Mouse (Mus musculus) heart, postnatal 0 days (tissue): ENCODE measurements around the gene Acsf2. TPM values are rescaled to one million over a fixed set of nuclear protein-coding genes. Genes with fewer than 3 reads are reported as not detected.

Experiments used
- ATAC-seq: fragments of 200-750 bp; cut with Nextera tagmentation; 2 replicates; pipeline ENCODE4 v1.8.0; 2017; ENCODE audit warnings: low read depth, moderate number of reproducible peaks, moderate library complexity; ENCODE audit not compliant: insufficient read depth
- DNase-seq: peaks from one replicate; pipeline ENCODE4 v3.0.0-alpha.2; 2016; ENCODE audit warnings: low spot score
- H3K27ac ChIP-seq: fragments of 300-500 bp; sonication (generic); 2 replicates; pipeline ENCODE4 v1.5.1; 2014; ENCODE audit warnings: low read depth, mild to moderate bottlenecking
- H3K27me3 ChIP-seq: fragments of 300-500 bp; sonication (generic); 2 replicates; pipeline ENCODE4 v1.6.1; 2014; ENCODE audit warnings: low read length, mixed read lengths; ENCODE audit not compliant: control insufficient read depth, insufficient read depth
- H3K36me3 ChIP-seq: fragments of 300-500 bp; sonication (generic); replicated peaks from 2 replicates; pipeline ENCODE4 v1.6.1; 2014; ENCODE audit warnings: low read length, mixed read lengths; ENCODE audit not compliant: control insufficient read depth, insufficient read depth
- H3K4me1 ChIP-seq: fragments of 300-500 bp; sonication (generic); 2 replicates; pipeline ENCODE4 v1.6.1; 2014; ENCODE audit warnings: antibody characterized with exemption; ENCODE audit not compliant: control insufficient read depth, insufficient read depth
- H3K4me2 ChIP-seq: fragments of 300-500 bp; sonication (generic); 2 replicates; pipeline ENCODE4 v1.6.1; 2014; ENCODE audit warnings: low read depth, mild to moderate bottlenecking, low read length, moderate library complexity
- H3K4me3 ChIP-seq: fragments of 300-500 bp; sonication (generic); 2 replicates; pipeline ENCODE4 v1.5.1; 2014; ENCODE audit warnings: low read depth, low read length
- H3K9ac ChIP-seq: fragments of 300-500 bp; sonication (generic); replicated peaks from 2 replicates; pipeline ENCODE4 v1.6.1; 2014; ENCODE audit warnings: low read depth, low read length, mixed read lengths
- H3K9me3 ChIP-seq: fragments of 300-500 bp; sonication (generic); replicated peaks from 2 replicates; pipeline ENCODE4 v1.6.1; 2016; ENCODE audit warnings: low read length; ENCODE audit not compliant: control insufficient read depth
- CTCF ChIP-seq: IDR thresholded peaks from 2 replicates; pipeline ENCODE4 v1.5.1; 2016; ENCODE audit warnings: antibody characterized with exemption, control low read depth, low read depth
- EP300 ChIP-seq: IDR thresholded peaks from 2 replicates; pipeline ENCODE4 v1.6.1; 2016; ENCODE audit warnings: antibody characterized with exemption, low read depth
- WGBS: fragments of 180-500 bp; shearing (Covaris S2); extraction: QIAGEN DNeasy Blood & Tissue Kit; methylation state at CpG from one replicate; pipeline ENCODE4 v1.1.7; 2014; 5-methylcytosine and 5-hydroxymethylcytosine counted together
- polyA plus RNA-seq: library from polyadenylated mRNA; unstranded; fragments of >200 nt; fragmentation: Nextera tagmentation; extraction: Ambion mirVana; gene quantifications from 2 replicates; pipeline ENCODE4 v1.2.1, GENCODE M21; 2015
- total RNA-seq: library from RNA; depleted of rRNA; stranded (reverse); fragments of >200 nt; gene quantifications from 2 replicates; pipeline ENCODE4 v1.2.3, GENCODE M21; 2014; ENCODE audit warnings: low replicate concordance

The Acsf2 gene
- total and polyA plus RNA-seq, 2 experiments from 2014 or later: 2.6 to 6.6 TPM

DNA sequence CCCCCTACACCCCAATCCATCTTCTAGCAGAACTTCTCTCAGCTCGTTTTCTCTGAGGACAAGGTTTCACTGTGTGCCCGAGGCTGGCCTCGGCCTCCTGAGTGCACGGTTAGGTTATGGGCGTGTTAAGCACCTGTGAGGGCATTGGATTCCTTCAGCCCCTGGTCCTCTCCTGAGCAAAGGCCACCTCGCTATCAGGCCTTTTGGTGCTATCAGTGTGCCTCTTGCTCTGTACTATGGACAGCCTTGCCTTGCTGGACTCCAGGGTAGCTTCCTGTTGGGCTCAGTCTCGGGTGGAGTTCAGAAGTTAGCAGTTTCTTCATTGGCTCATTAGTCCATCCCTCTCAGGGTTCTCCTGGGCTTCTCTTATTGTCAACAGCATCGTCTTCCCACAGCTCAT, 31.3 kb upstream of the Acsf2 start:
- Histone ChIP-seq H3K27ac (no peak overlapping the region), H3K27me3 (no peaks in the 10 kb centered on the region), H3K36me3 (peaks cover 61% of the 10 kb centered on the region), H3K4me3 (no peak overlapping the region), H3K9me3 (no peaks in the 10 kb centered on the region), H3K4me2 (no peak overlapping the region), H3K4me1 (peaks cover 6% of the 10 kb centered on the region), H3K9ac (no peak overlapping the region)
- DNase-seq (no peak), ATAC-seq (no peak)
- TF ChIP-seq CTCF (no peak), EP300 (no peak)
- 86% methylated on average over 8 of the region's 8 CpGs for WGBS

DNA sequence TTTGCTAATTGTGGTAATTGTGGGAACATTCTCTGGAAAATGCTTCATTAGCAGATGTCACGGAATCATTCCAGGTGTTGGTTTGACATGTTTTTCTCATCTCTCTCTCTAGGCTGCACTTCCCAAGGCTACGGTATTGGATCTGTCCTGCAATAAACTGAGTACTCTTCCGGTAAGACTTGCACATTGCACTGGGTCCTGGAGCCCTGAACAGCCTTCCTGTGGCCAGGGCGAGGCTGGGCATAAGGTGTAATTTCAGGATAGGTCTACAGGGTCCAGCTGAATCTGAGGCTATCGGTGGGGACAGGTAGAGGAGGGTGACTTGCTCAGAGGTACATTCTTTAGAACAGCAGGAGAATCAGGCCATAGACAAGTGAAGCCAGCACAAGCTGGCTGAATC, 30.3 kb upstream of the Acsf2 start:
- H3K4me2 ChIP-seq: no peak overlapping the region
- peaks cover 6% of the 10 kb centered on the region for H3K4me1 ChIP-seq
- ATAC-seq (no peak), DNase-seq (no peak)
- no peaks in the 10 kb centered on the region for H3K9me3 ChIP-seq
- TF ChIP-seq CTCF (no peak), EP300 (no peak)
- H3K4me3 ChIP-seq: no peak overlapping the region
- H3K36me3 ChIP-seq: peaks cover 51% of the 10 kb centered on the region
- no peak overlapping the region for H3K9ac ChIP-seq
- no peak overlapping the region for H3K27ac ChIP-seq
- WGBS: 93% methylated on average over 5 of the region's 5 CpGs
- no peaks in the 10 kb centered on the region for H3K27me3 ChIP-seq

DNA sequence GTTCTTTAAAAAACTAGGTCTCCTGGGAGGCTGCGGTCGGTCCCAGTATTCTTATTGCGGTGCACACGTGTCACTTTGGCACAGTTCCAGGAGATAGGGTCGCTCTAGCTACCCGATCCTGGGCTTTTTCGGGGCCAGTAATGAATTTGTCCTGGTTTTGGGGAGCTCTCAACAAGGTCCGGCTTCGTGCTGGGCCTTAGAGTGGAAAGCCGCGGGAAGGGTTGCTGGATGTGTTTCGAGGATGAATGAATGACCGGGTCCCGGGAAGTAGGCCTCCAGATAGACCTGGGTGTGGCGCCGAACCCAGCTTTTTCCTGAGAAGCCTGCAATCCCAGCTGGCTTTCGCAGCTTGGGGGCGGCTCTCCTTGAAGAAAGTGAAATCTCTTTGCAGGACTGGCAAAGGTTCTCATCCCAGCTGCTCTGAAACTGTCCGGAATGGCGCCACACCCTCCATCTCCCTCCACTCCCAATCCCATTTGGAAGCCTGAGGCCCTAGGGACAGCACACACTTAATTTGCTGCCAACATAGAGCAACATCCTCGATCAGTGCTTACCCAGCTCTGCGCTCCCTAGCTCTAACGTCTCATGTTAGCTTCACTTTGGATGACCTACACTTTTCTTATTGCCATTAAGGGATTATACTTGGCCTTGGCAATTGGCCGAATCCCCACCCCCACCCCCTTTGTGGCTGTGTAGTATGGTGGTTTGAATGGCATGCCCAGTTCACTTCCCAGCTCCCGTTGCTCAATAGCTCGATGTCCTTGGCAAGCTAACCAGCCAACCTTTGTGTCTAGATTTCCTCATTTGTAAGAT, 28.7 kb upstream of the Acsf2 start:
- no peaks in the 10 kb centered on the region for H3K9me3 ChIP-seq
- H3K27me3 ChIP-seq: no peaks in the 10 kb centered on the region
- peak overlapping the region; percentile 95 for H3K4me2 ChIP-seq
- H3K27ac ChIP-seq: peak overlapping the region; percentile 66
- H3K9ac ChIP-seq: peak overlapping the region; percentile 80
- DNase-seq (peak; percentile 9), ATAC-seq (peak; percentile 1; the same call in 1 of the 2 replicates)
- peaks cover 35% of the 10 kb centered on the region for H3K36me3 ChIP-seq
- 6% methylated on average over 25 of the region's 26 CpGs for WGBS
- peak overlapping the region; percentile 86 for H3K4me3 ChIP-seq
- peaks cover 6% of the 10 kb centered on the region for H3K4me1 ChIP-seq
- TF ChIP-seq EP300 (no peak), CTCF (no peak)

DNA sequence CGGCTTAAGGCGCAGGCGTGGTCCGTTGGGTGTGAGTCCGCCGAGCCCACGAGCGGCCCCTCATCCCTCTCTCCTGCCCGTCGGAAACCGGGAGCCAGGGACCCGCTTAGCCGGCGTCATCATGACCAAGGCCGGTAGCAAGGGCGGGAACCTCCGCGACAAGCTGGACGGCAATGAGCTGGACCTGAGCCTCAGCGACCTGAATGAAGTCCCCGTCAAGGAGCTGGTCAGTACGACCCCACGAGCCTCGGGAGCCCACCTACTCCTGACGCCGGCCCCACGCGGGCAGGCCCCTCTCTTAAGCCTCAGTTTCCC, 28.2 kb upstream of the Acsf2 start:
- Histone ChIP-seq H3K4me2 (peak overlapping the region; percentile 95), H3K27me3 (no peaks in the 10 kb centered on the region), H3K36me3 (peaks cover 30% of the 10 kb centered on the region), H3K4me3 (peak overlapping the region; percentile 86), H3K9ac (peak overlapping the region; percentile 80), H3K9me3 (no peaks in the 10 kb centered on the region), H3K27ac (peak overlapping the region; percentile 66), H3K4me1 (peaks cover 6% of the 10 kb centered on the region)
- peak; percentile 16 for DNase-seq
- ATAC-seq: peak; percentile 50
- 0% methylated on average over 25 of the region's 28 CpGs for WGBS
- TF ChIP-seq EP300 (no peak), CTCF (no peak)

- TF ChIP-seq EP300 (no peak), CTCF (peak; percentile 97)
- ATAC-seq: peak; percentile 98
- Histone ChIP-seq H3K27me3 (no peaks in the 10 kb centered on the region), H3K27ac (peak within 1 kb of the TSS; percentile 66), H3K4me2 (peak within 1 kb of the TSS; percentile 95), H3K9ac (peak within 1 kb of the TSS; percentile 80), H3K4me3 (peak within 1 kb of the TSS; percentile 86), H3K9me3 (no peaks in the 10 kb centered on the region), H3K4me1 (peaks cover 6% of the 10 kb centered on the region), H3K36me3 (peaks cover 25% of the 10 kb centered on the region)
- peak; percentile 89 for DNase-seq
- 3% methylated on average over 37 of the region's 41 CpGs for WGBS
These were observed 27.7 kb upstream of the Acsf2 start, which contains the start of gene Lrrc59 for GRCm38 (mm10) chr11:94629199-94629883. Gene Lrrc59, plus strand, starts transcription at chr11:94629767.
